15 mouse cellular contexts compared by ENCODE assay signal in the genomic region with DNA sequence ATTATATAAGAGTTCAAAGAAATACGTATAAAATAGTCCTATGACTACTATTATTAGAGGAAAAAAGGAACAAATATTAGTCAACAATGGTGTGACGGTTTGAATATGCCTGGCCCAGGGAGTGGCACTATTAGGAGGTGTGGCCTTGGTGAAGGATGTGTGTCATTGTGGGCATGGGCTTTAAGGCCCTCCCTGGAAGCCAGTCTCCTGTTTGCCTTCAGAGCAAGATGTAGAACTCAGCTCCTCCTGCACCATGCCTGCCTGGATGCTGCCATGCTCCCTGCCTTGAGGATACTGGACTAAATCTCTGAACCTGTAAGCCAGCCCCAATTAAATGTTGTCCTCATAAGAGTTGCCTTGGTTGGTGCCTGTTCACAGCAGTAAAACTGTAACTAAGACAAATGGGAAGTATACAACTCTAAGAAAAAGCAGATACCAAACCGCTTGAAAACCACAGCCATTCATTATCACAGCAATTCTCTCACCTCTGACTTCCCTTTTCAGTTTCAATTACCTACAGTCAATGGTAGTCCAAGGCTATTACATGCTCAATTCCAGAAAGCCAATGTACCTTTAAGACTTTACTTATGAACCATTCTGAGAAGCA. TPM values are rescaled to one million over a fixed set of nuclear protein-coding genes. Genes with fewer than 3 reads are reported as not detected.
DNase-seq lines count a peak whose midpoint lies in the region; ATAC-seq and TF ChIP-seq lines count a peak whose summit lies in the region.
"Had no signal": no experiment of that assay in that cellular context is flagged by ENCODE, and none has a peak within 500 bp of the region (broad histone marks: within the 10 kb centered on the region; RNA-seq: fewer than 3 reads in every experiment).

No protein-coding gene starts in this region.

- peak overlapping the region; percentile 69 for H3K27ac ChIP-seq in liver, embryonic 13.5 days
- H3K27ac ChIP-seq in gastrocnemius, adult 2 months: no peak overlapping the region
- H3K27ac ChIP-seq: hindbrain, embryonic 15.5 days; kidney, postnatal 0 days had no signal

- H3K36me3 ChIP-seq in liver, embryonic 13.5 days: peaks cover 2% of the 10 kb centered on the region; the same call in 1 of the 2 replicates
- H3K36me3 ChIP-seq: hindbrain, embryonic 15.5 days had no signal

- no peak for ATAC-seq in CD4-positive, CD25-positive, alpha-beta regulatory T cell, adult 4 months
- no peak for ATAC-seq in liver, embryonic 13.5 days (ENCODE audit: low read depth)

- no peak for TF ChIP-seq CTCF in gastrocnemius, adult 2 months (IDR thresholded peaks at IDR 0.05)

- H3K9ac ChIP-seq in liver, embryonic 13.5 days: peak overlapping the region; percentile 30; the same call in 1 of the 2 replicates
- H3K9ac ChIP-seq: hindbrain, embryonic 15.5 days had no signal

- peaks cover 71% of the 10 kb centered on the region for H3K4me1 ChIP-seq in liver, embryonic 13.5 days (replicated peaks)

- no peaks in the 10 kb centered on the region for H3K9me3 ChIP-seq in liver, embryonic 13.5 days (replicated peaks)
- H3K9me3 ChIP-seq: hindbrain, embryonic 15.5 days had no signal

- H3K4me3 ChIP-seq in liver, embryonic 13.5 days (replicated peaks): no peak overlapping the region
- no peak overlapping the region for H3K4me3 ChIP-seq in gastrocnemius, adult 2 months
- H3K4me3 ChIP-seq: hindbrain, embryonic 15.5 days; myocyte had no signal

- H3K4me2 ChIP-seq in liver, embryonic 13.5 days: peak overlapping the region; percentile 17
- H3K4me2 ChIP-seq: hindbrain, embryonic 15.5 days had no signal

- peaks cover 4% of the 10 kb centered on the region; the same call in 1 of the 2 replicates for H3K27me3 ChIP-seq in liver, embryonic 13.5 days
- H3K27me3 ChIP-seq: hindbrain, embryonic 15.5 days had no signal

- intact Hi-C loops in gastrocnemius, adult 2 months (cut with DNase I): no loop called here

- peak; percentile 29 for DNase-seq in CD4-positive, CD25-positive, alpha-beta regulatory T cell, adult 2 months (ENCODE audit: low read depth, low spot score)
- DNase-seq in T-cell, adult 2 months (ENCODE audit: low spot score): peak; percentile 30
- peak; percentile 26 for DNase-seq in liver, embryonic 13.5 days
- peak; percentile 43 to 53 for DNase-seq in natural killer cell, adult 2 months (ENCODE audit: low spot score in 2 of 2)
- DNase-seq in gastrocnemius, adult 2 months: no peak
- no peak for DNase-seq in left cerebral cortex, adult 18-20 months (ENCODE audit: low spot score in 2 of 2)
- no peak for DNase-seq in embryo, embryonic 11 days
- DNase-seq: adrenal gland, postnatal 14 days; cerebellum, adult 11 months; lung, postnatal 4 days had no signal

- 39% methylated on average over 3 of the region's 3 CpGs for WGBS in liver, embryonic 13.5 days (ENCODE audit: insufficient replicate concordance)

RNA-seq across cellular contexts. Expression of gene Gpsm2, which starts 4.1 kb away (rescaled TPM):
- 1 to 10 TPM in 1 of 2 experiments, under 1 TPM in 1; 0.82 to 2.1 TPM for polyA plus RNA-seq in CD4-positive, CD25-positive, alpha-beta regulatory T cell, adult 4 months (2017; shearing (Covaris generic))
- polyA plus RNA-seq in liver, embryonic 13.5 days (2015; fragmentation: Nextera tagmentation; extraction: Ambion mirVana): 35.9 and 45.0 TPM in 2 replicates
- total RNA-seq in gastrocnemius, adult 2 months (2021): 1 to 10 TPM in 1 of 2 experiments, under 1 TPM in 1; 0.86 to 1.1 TPM
- 10 to 100 TPM; 14.7 to 18.8 TPM for total RNA-seq in left cerebral cortex, adult 18-20 months (2021)

RNA-seq across cellular contexts. Expression of gene Aknad1, which starts 21.5 kb away (rescaled TPM):
- not detected for polyA plus RNA-seq in CD4-positive, CD25-positive, alpha-beta regulatory T cell, adult 4 months (2017; shearing (Covaris generic))
- polyA plus RNA-seq in liver, embryonic 13.5 days (2015; fragmentation: Nextera tagmentation; extraction: Ambion mirVana): 0.37 and 0.56 TPM in 2 replicates
- under 1 TPM; 0.06 to 0.08 TPM for total RNA-seq in gastrocnemius, adult 2 months (2021)
- total RNA-seq in left cerebral cortex, adult 18-20 months (2021): under 1 TPM in 1 of 2 experiments, not detected in 1; 0.12 TPM
- total RNA-seq: adrenal gland, postnatal 14 days had no signal
- polyA plus RNA-seq: heart, embryonic 14.5 days; hindbrain, embryonic 15.5 days; kidney, postnatal 0 days had no signal

Comparison
In these comparisons a context has a peak if more than half of its experiments do, and no peak if none do; other contexts are left out.
1. DNase-seq: peak in CD4-positive, CD25-positive, alpha-beta regulatory T cell, adult 2 months (single experiment), T-cell, adult 2 months (single experiment), liver, embryonic 13.5 days (single experiment) and natural killer cell, adult 2 months (2 of 2); none in gastrocnemius, adult 2 months (single experiment), left cerebral cortex, adult 18-20 months (0 of 2) and embryo, embryonic 11 days (single experiment).
2. RNA of gene Gpsm2, which starts 4.1 kb away (total RNA-seq): 14.7 to 18.8 TPM in left cerebral cortex, adult 18-20 months; 0.86 to 1.1 TPM in gastrocnemius, adult 2 months; every median in the first group is over 4 times any median in the second.